Mouse (Mus musculus) right cerebral cortex, postnatal 14 days (tissue): Measurements from ENCODE around the gene Ccdc177.
A peak's percentile ranks its signal among the peaks of the same experiment; 100 is the strongest.

Experiments used
- DNase-seq: peaks from one replicate; pipeline ENCODE4 v3.0.0; 2022

Gene Ccdc177

DNA sequence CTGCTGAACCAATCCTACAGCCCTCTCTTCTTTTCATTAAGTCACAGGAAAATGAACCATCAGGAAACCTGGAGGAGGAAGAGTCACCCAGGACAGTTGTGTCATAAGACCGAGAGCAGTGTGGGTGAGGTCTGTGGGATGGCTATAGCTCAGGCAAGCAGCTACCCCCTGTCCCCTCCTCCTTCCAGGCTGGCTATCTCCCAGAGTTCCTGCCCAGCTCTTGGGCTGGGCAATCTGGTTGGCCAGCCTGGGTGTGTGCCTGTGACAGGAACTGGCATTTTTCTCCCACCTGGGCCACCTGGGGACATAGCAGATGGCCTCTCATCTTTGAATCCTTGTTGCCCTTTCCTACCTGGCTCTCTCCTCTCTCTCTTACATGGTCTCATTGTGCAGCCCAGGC is 23.4 kb upstream of the Ccdc177 start:
- no peak for DNase-seq

GRCm38 (mm10) chr12:80782892-80783291 is 22.4 kb upstream of the Ccdc177 start:
- DNase-seq: no peak

- no peak for DNase-seq
Observed at GRCm38 (mm10) chr12:80782190-80782589, 21.7 kb upstream of the Ccdc177 start.

DNA sequence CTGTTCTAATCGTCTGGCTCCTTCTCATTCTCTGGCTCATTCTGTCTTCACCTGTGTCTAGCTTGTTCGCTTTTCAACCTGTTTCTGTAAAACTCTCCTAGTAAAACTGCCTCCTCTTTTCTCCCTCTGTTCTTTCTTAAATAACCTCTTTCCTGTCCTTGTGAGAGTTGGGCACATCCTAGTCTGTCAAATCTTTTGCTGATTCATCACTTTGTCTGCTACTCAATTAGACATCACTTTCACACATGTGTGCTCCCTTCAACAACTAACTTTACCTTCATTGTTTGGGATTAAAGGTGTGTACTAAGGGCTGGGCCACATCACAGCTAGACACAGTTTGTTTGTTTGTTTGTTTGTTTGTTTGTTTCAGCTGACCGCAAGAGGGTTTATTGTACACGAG is 19.3 kb upstream of the Ccdc177 start:
- no peak for DNase-seq

DNA sequence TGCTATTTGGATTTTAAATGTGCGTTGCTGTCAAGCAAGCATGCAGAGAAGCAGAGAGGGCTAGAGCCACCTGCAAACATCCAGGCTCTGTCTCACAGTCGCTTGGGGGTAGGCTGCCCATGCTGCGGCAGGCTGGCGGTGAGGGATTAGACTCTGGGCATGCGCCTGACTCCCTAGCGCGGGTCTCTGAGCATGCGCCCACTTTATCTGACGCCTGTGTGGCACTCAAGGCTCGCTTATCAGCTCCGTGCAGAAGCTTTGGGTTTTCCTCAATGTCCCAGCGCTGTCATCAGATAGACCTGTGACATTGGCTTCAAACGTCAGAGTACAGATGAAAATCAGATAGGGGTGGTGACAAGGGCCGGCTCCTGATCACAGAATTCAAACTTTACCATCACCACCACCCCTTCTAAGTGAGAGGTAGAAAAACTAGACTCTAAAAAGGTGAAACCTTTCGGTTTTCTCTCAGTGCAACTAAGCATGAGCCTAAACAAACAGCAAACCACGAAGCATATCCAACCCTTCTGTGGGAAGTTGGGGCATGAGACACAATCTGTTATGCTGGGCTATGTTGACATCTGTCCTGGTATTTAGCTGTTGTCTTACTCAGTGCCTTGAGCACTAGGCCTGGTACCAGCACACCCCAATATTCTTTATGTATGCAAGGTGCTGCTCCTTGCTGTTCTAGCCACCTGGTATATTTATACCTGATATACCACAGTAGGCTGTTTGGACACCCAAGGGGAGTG is 17.9 kb upstream of the Ccdc177 start:
- no peak for DNase-seq

DNA sequence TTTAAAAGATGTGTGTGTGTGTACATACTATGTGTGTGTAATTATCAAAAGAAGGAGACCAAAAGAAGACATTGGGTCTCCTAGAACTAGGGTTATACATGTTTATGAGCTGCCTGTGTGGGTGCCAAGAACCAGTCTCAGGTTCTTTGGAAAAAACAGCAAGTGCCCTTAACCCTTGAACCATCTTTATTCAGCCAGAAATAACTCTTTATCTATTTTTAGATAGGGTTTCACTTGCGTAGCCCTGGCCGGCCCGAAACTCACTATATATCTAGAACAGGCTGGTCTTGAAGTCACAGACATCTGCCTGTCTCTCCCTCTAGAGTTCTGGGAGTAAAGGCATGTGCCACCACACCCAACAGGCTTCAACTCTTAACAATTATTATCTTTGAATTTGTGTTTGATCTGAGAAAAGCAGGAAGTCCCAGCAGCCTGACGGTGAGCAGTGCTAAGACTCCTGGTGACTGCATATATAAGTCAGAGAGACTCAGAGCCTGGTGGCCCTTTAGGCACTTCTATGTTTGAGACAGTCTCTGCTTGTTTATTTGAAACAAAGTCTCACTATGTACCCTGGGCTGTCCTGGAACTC is 15.7 kb upstream of the Ccdc177 start:
- no peak for DNase-seq

DNA sequence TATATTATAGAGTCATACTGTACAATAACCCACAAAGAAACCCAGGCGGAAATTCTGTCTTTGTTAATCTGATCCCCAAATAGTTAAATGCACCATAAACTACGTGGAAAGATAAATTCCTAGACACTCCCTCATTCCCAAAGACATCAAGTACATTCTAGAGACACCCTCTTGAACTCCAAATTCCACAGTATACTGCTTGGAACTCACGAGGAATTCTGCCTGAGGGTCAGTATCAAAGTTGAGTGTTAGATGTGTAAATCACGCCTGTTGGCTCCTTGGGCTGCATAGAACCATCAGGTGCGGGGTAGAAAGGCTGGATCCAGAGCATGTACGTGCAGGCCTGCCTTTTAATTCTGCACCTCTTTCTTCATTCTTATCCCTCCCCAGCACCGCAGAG is 14.3 kb upstream of the Ccdc177 start:
- DNase-seq: no peak

- DNase-seq: peak; percentile 77
Observed at GRCm38 (mm10) chr12:80769697-80770096, 9.2 kb upstream of the Ccdc177 start.

DNA sequence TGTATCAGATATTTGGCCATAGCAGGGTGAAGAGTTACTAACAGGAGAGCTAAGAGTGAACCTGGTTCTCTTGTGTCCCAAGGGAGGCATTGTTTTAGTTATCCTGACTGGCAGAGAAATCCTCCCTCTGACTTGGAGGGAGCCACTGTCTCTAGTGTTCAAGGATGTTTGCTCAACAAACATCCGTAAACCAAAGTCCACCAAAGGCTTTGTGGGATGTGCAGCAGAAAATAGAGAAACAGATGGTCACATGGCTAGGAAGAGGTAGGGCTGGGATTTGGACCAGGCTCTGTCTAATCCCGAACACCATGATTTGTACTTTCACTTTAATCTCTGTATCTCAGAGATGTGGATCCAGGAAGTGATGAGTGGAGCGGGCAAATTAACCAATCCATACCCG is 3.6 kb upstream of the Ccdc177 start:
- no peak for DNase-seq

DNA sequence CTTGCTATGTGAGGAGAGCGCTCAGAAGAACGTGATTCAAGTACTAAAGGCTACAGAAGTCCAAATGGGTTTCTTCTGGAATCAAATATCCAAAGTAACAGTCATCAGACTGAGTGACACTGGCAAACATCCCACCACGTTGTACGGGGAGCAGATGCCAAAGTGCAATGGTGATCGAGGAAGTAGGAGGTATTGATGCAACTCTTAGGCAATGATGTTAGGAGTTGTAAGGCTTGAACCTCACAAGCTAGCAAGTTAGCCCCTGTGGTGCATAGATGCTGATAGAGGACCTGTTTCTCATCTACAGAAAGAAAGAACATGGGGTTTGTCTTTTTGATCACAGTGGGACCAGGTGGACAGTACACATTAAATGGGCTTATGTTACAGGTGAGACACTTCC is 2.5 kb upstream of the Ccdc177 start:
- no peak for DNase-seq

DNA sequence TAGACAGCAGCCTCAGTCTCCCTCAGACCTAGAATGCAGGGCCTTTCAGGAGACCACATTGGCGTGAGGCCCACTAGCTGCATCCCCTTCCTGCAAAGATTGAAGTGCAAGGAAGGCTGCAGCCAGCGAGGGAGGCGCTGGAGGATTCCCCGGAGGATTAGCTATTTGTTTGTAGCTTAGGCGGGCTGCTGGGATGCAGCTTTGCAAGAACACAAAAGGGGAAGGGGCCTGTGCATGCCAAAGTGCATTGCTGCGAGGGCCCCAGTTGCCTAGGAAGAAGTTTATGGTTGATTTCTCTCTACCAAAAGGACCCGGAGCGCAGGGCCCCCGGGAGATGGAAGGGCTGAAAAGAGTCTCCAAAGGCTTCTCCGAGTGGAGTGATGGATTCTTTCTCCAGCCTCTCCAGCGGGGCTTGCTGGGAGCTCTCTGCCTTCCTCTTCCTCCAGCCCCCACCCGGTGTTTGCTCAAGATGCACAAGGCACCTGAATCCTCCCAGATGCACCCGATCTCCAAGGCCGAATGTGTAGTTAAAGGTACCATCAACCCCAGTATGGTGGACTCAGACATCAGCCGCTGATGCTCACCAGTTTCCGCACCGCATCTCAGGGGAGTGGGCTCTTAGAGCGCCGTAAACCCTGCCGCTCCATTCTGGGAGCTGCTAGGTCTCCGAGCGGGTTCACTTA is 633 bp downstream of the Ccdc177 start:
- DNase-seq: peak; percentile 47

DNA sequence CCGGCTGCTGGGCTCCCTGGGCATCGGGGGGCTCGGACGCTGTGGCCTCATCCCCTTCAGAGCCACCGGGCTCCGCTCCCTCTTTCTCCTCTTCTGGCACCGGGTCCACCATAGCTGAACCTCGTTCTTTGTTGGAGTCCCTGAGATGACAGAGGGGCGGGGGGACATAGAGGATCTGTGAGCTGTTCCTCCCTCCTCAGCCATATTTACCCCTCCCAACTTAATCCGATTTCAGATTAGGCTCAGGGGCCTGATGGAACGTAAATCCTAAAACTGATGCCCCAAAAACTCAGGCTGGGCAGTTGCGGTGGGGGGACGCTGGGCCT is 1.1 kb downstream of the Ccdc177 start:
- no peak for DNase-seq

DNA sequence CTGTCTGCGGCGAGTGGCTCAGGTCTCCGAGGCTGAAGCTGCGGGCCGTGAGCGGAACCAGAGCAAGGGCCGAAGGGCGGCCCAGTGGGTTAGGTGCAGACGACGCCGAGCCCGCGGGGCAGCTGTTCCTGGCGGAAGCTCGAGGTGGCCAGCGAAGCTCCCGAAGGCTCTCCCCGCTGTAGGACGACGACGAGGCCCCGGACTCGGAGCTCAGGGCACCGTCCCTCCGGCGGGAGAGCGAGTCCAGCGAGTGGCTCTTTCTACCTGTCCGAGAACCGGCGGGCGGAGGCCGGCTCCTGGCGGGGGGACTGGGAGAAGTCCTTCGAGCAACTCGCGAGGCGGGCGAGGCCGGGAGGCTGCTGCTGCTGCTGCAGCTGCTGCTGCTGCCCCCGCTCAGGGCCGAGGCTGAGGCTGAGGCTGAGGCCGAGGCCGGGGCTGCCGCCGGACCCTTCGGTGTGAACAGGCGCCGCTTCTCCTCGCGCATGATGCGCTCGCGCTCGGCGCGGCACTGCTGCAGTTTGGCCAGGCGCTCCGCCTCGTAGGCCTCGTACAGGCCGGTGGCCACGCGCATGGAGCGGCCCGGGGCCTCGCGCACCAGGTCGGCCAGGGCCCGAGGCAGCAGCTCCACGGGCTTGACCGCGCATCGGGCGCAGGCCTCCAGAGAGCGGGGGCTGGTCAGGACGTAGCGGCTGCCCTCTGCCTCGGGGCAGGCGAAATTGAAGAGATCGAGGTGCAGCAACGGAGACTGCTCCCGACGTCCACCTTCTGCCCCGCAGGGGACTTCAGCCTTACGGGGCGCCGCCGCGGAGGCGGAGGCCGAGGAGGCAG is 1.7 kb downstream of the Ccdc177 start:
- DNase-seq: peak; percentile 22

- no peak for DNase-seq
Observed at GRCm38 (mm10) chr12:80757751-80758558, 2.5 kb downstream of the Ccdc177 start.

DNA sequence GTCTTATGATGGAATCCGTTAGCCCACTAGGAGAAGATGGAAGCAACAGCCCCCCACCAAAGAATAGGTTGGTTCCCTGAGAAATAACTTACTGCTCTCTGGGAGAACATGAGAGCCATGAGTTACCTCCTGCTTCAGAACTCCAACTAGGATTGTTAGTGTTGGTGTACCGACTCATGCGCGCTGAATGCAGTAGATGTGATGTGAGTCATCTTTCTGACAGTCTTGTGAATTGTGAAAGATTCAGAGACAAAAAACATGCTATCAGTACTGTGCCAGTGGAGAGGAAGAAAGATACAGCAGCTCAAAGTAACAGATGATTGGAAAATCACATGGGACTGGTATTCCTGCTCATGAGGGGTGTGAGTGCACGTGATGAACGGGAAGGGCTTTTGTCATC is 8.9 kb downstream of the Ccdc177 start:
- no peak for DNase-seq

DNA sequence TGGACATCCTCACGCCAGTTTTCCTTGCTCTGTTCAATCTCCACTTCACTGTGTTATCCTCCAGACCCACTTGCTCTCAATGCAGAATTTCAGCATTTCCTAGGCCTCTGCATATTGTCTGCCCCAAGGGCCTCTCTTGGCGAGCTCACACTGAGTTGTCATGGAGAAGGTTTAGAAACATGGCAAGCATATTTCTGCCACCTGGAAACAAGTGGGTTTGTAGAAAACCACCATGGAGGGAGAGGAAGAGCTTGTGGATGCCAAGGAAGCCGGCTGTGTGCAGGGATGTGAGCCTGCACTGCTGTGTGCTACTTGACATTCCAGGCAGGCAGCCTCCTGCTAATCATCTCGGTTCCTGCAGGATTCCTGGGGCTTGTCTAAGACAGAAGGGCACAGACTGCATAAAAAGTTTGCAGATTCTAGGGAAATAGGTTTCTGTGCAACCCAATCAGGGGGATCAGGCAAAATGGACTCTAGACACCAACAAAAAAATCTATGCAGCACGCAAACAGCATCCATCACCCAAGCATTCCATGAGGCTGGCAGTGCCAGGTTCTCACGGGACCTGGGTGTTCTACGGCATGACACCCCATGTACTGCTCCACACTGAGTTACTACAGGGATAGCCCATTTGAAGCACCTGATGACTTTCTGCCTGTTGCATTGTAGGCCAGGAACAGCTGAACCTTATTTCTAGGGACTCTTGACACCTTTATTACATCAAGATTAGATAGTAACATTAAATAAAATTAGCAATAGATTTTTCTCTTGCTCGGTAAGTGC is 14.3 kb downstream of the Ccdc177 start:
- DNase-seq: peak; percentile 21

DNA sequence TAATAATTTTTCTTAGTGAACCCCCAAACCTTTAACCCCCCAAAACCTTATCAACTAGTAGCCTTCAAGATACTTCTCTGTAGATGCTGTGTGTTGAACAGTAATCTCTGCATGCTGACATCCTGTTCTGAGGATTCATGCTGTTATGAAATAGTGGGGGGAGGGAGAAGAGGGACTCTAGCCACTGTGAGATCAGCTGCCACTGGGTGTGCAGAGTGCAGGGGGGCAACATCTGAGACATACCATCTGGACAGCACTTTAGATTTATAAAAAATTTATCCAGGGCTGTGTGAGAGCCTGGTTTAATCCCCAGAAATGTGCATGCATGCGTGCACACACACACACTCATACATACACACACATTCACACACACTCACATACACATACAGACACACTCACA is 15.9 kb downstream of the Ccdc177 start:
- DNase-seq: no peak

DNA sequence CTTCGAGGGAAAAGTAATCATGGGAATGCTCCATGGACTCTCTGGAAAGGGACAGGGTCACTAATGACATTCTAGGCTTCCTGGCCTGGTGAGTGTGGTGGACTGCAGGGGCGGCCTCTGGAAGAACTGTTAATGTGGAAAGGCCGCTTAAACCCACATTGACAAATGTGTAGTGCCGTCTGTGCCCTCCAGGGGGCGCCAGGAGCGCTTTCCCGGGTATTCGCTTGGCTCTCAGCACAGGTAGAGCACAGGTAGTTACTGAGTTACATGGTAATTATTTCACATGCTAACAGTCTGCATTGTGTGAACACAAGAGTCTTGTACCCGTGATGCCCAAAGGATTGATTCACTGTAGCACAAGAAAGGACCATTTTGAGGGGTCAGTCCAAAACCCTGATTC is 21.0 kb downstream of the Ccdc177 start:
- DNase-seq: no peak

DNA sequence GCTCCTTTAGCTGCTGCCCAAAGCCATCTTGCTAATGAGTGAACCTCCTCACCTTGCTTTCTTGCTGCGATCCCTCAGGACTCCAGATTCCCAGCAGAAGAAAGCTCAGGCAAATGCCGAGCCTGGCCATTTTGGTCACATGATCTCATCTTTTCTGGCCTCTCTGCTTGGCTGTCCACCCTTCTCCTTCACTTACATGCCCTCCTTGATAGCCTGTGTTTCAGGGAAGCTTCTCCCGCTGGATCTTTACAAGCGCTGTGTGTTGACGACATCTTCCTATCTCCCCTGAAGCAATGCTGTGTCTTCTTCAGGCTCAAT is 23.2 kb downstream of the Ccdc177 start:
- no peak for DNase-seq

DNA sequence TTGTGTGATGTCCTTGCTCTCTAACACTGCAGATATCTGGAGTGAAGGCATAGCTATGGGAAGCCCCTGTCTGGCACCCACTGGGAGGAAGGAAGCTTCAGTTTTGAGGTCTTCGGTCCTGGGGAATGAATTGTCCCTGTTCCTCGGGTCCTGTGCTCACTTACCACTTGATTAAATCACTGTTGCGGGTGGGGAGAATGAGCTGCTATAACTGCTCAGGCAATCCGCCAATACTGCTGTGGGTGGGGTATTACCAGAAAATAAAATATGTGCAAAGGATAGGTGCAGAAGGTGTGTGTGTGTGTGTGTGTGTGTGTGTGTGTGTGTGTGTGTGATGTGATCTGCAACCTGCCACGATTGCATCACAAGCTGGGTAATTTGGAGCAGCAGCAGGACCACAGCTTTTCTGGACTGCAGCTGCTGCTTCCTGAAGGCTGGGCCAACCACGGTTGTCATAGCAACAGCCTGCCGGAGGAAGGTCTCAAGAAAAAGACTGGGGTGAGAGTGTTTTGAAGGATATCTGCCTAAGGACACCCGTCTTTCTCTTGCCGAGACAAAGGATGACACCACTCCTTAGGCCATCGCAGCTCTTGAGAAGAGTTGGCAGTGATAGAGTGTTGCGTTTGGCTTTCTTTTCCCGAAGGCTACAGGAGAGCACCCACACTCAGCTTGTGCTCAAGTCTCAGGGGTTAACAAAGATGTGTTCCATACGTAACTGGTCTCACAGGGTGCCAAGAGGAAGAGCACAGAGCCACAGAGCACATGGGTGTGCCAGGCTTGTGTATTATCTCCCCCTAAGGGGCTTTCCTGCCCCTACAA is 23.8 kb downstream of the Ccdc177 start:
- peak; percentile 71 for DNase-seq
